Mouse (Mus musculus): ENCODE results near the gene Kdm2b. TPM values are rescaled to one million over a fixed set of nuclear protein-coding genes. Genes with fewer than 3 reads are reported as not detected.

The Kdm2b gene
- polyA plus RNA-seq, 2 experiments from 2014 or later = 33.1 to 51.1 TPM

DNA sequence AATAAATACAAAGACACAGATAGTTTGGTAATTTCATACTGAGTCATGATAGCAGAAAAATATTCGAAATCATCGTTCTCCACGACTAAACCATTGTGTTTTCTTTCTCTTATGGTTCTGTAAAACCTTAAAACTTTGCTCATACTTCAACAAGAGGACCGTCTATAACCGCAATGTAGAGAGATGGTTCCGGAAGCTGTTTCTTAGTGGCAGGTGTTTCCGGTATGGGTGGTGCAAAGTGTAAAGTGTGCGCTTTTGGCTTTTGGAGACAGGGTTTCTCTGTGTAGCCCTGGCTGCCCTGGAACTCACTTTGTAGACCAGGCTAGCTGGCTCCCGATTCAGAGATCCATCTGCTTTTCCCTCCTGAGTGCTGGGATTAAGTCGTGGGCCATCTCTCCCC is 157.1 kb downstream of the Kdm2b start:
- peak; percentile 83 for ATAC-seq

DNA sequence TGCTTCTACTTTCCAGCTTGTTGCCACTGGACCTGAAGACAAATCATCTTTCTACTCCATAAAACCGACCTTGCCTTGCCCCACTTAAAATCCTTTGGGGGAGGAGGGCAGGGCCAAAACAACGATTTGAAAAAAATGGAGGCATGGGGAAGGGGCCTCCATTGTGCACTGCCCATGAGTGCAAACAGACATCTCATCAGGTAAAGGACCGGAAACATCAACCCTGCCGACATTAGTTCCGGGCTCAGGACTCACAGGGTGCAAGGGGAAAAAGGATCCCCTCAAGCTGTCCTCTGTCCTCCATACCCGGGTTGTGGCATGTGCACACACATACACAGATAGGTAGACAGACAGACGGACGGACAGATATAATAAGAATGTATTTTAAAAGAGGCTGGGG is 164.5 kb downstream of the Kdm2b start:
- no peak for ATAC-seq

DNA sequence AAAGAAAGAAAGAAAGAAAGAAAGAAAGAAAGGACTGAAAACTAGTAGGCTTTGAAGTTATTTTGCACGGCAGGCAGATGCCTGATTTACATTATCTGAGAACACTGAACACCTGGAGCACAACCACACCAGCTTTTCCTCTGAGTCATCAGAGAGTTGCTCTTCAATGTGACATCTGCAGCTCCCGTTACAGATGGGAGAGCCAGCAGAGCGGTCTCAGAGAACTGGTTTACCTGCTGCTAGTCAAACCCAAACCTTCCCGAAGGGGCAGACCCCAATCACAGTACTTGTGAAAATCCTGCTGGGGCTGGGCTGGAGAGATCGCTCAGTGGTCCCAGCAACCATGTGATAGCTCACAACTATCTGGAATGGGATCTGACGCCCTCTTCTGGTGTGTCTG is 165.2 kb downstream of the Kdm2b start:
- no peak for ATAC-seq

DNA sequence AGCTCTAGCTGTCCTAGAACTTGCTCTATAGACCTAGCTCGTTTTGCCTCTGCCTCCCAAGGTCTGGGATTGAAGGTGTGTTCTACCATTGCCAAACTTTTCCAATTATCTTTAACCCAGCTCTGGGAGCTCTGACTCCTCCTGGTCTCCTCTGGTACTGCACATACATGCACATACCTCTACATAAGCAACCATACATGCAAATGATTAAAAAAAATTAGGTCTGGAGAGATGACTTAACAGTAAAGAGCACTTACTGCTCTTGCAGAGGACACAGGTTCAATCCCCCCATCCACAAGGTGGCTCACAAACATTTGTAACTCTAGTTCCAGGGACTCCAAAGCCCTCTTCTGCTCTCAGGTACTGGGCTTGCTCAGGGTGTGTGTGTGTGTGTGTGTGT is 165.6 kb downstream of the Kdm2b start:
- ATAC-seq = no peak

DNA sequence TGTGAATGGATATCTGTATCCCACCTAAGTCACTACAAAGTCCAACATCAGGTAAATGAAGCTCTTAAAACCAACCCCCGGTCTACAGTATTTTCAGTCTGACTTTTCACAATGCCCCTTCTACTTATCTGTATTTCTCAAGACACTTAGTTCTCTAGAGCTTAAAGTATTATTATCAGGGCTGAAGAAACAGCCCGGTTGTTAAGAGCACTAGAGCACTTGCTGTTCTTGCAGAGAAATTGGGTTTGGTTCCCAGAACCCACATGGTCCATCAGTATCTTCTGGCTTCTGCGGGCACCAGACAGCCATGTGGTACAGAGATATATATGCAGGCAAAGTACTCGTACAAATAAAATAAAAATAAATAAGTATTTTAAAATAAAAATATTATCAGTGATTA is 167.2 kb downstream of the Kdm2b start:
- ATAC-seq = no peak

DNA sequence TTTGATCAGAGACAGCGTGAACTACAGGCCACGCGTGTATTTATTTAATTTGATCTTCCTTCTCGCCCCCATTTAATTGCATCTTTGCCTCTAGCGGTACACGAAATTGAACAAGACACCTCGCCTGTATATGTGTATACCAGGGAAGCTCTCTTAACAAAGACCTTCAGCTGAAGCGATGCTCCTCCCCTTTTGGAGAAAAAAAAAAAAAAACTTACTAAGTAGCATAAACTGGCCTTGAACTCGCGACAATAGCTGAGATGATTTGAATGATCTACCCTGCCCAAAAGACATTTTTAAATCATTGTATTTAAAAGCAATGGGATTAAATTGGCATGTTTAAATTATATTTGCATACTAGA is 168.1 kb downstream of the Kdm2b start:
- ATAC-seq = peak; percentile 35

DNA sequence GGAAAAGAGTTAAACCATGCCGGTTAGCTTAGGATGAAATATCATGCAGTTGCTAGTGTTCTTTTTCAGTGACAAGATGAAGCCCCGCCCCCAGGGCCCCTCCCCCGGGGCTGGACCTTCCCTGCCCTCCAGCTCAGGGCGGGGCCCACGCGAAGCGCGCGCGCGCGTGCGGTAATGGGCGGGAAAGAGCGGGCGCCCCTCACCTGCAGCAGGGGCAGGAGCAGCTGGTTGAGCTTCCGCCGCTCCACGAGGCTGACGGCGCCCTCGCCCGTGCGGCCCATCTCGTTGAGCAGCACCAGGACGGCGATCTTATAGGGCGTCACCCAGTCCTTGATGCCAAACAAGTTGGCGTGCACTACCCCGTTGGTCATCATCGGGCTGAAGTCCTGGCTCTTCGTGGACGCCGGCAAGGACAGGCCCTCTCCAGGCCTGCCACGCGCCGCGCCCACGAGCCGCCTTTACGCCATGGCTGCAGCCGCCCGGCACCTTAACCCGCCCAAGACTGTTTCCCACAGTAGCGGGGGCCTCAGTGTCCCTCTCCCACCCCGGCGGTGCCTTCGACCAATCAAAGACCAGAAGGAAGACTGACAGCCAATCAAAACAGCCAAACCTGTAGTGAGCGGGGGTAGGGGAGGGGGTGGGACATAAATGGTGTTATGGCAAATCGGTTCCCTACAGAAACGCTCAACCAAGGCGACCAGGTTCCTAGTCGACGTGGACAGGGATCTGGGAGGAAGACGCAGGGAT is 168.7 kb downstream of the Kdm2b start, which contains the start of gene Anapc5:
Gene Anapc5 (minus strand): TSS at position 563 of the 747 bp plus-strand sequence.
- ATAC-seq = peak; percentile 98

Other genes with a start within 250 kb of the Kdm2b start
- 1 to 10 TPM; 2.8 to 2.9 TPM for gene Camkk2, start 210.4 kb downstream of the Kdm2b start, polyA plus RNA-seq (2017; shearing (Covaris generic))
- 100 to 1,000 TPM; 107 to 151 TPM for gene Anapc5, start 168.5 kb downstream of the Kdm2b start, polyA plus RNA-seq (2017; shearing (Covaris generic))
- 10 to 100 TPM; 25.9 to 37.5 TPM for gene Rnf34, start 139.8 kb downstream of the Kdm2b start, polyA plus RNA-seq (2017; shearing (Covaris generic))
- 1 to 10 TPM; 4.2 to 8.1 TPM for gene Orai1, start 25.3 kb upstream of the Kdm2b start, polyA plus RNA-seq (2017; shearing (Covaris generic))
- gene Morn3, start 57.2 kb upstream of the Kdm2b start, polyA plus RNA-seq (2017; shearing (Covaris generic)) = 1 to 10 TPM; 5.2 to 6.9 TPM
- 1 to 10 TPM; 3.4 to 4.3 TPM for gene Tmem120b, start 78.6 kb upstream of the Kdm2b start, polyA plus RNA-seq (2017; shearing (Covaris generic))
- 100 to 1,000 TPM in 1 of 2 experiments, 10 to 100 TPM in 1; 80.6 to 101 TPM for gene Rhof, start 142.9 kb upstream of the Kdm2b start, polyA plus RNA-seq (2017; shearing (Covaris generic))
- 10 to 100 TPM; 17.1 to 20.8 TPM for gene Setd1b, start 152.4 kb upstream of the Kdm2b start, polyA plus RNA-seq (2017; shearing (Covaris generic))
- 10 to 100 TPM; 36.5 to 41.5 TPM for gene Psmd9, start 179.6 kb upstream of the Kdm2b start, polyA plus RNA-seq (2017; shearing (Covaris generic))
- gene Hpd, start 192.9 kb upstream of the Kdm2b start, polyA plus RNA-seq (2017; shearing (Covaris generic)) = not detected